Comparison of ENCODE assay signal across 9 mouse cellular contexts in the genomic region with DNA sequence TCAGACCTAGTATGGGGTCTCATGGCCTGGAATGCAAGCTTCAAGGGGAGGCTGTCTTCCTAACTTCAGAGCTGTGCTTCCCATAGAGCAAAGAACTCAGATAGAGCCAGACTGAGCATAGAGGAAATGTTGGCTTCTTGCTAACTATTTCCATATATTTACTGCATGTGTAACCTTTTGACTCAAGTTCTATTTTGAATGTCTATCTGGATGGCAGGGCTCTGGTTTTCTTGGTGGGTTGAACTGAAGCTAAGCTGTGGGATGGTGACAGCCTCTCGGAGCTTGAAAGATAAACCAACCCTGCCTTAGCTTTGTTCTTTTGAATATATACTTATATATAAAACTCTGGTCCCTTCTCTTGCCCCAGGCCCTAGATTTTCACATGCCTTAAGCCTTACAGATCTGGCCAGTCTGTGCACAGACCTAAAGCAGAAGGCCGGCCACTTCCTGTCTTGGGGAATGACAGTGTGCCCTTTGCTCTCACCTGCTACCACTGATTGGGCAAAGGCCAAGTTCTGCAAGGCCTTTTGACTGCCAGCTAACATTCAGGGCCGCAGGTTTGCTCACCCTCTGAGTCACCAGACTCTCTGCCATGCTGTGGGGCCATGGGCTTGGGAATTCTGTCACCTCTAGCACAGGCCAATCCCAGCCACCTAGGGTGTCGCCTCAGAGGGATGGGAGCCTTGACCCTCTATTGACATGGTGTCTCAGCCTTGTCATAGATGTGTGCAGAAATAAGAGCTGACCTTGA. TPM values are rescaled to one million over a fixed set of nuclear protein-coding genes. Genes with fewer than 3 reads are reported as not detected.
A peak's percentile ranks its signal among the peaks of the same experiment; 100 is the strongest.
DNase-seq lines count a peak whose midpoint lies in the region; ATAC-seq lines count a peak whose summit lies in the region.
"Had no signal": no experiment of that assay in that cellular context is flagged by ENCODE, and none has a peak within 500 bp of the region (broad histone marks: within the 10 kb centered on the region; RNA-seq: fewer than 3 reads in every experiment).

No protein-coding gene starts in this region.

- H3K4me1 ChIP-seq in intestine, embryonic 16.5 days (ENCODE audit: control insufficient read depth, insufficient read depth, low read length) = peaks cover 54% of the 10 kb centered on the region
- peaks cover 4% of the 10 kb centered on the region; the same call in 1 of the 2 replicates for H3K4me1 ChIP-seq in neural tube, embryonic 15.5 days

- H3K27ac ChIP-seq in intestine, embryonic 16.5 days (ENCODE audit: low read length) = peak overlapping the region; percentile 86
- H3K27ac ChIP-seq in neural tube, embryonic 15.5 days (replicated peaks) = no peak overlapping the region

- H3K36me3 ChIP-seq in intestine, embryonic 16.5 days (ENCODE audit: control insufficient read depth, insufficient read depth, low read length) = no peaks in the 10 kb centered on the region
- no peaks in the 10 kb centered on the region for H3K36me3 ChIP-seq in neural tube, embryonic 15.5 days

- no peak overlapping the region for H3K4me3 ChIP-seq in intestine, embryonic 16.5 days (ENCODE audit: low read length)
- no peak overlapping the region for H3K4me3 ChIP-seq in neural tube, embryonic 15.5 days (replicated peaks)

- H3K27me3 ChIP-seq in intestine, embryonic 16.5 days (replicated peaks; ENCODE audit: control insufficient read depth, insufficient read depth, low read length) = no peaks in the 10 kb centered on the region
- H3K27me3 ChIP-seq in neural tube, embryonic 15.5 days (replicated peaks) = no peaks in the 10 kb centered on the region

- peak; percentile 84 for ATAC-seq in intestine, embryonic 16.5 days
- ATAC-seq in neural tube, embryonic 15.5 days (ENCODE audit: low FRiP score) = no peak
- no peak for ATAC-seq in erythroblast, adult 5-6 weeks (replicated peaks; ENCODE audit: low FRiP score, poor library complexity, severe bottlenecking)

- 43% methylated on average over 4 of the region's 4 CpGs for WGBS in intestine, embryonic 16.5 days
- WGBS in neural tube, embryonic 15.5 days = 83% methylated on average over 4 of the region's 4 CpGs

- peak overlapping the region; percentile 30; the same call in 1 of the 2 replicates for H3K4me2 ChIP-seq in intestine, embryonic 16.5 days (ENCODE audit: low read depth, low read length)
- no peak overlapping the region for H3K4me2 ChIP-seq in neural tube, embryonic 15.5 days

- H3K9ac ChIP-seq in intestine, embryonic 16.5 days (ENCODE audit: low read depth, low read length) = no peak overlapping the region
- H3K9ac ChIP-seq in neural tube, embryonic 15.5 days (replicated peaks) = no peak overlapping the region

- peak; percentile 69 for DNase-seq in 3T3-L1 (ENCODE audit: low read depth, low spot score)
- DNase-seq in NIH3T3 (ENCODE audit: low read depth) = peak; percentile 17
- peak; percentile 15 for DNase-seq in liver
- no peak for DNase-seq in right cerebral cortex, postnatal 14 days
- no peak for DNase-seq in layer of hippocampus, adult 11-12 months (ENCODE audit: low spot score)
- DNase-seq: gastrocnemius, postnatal 14 days had no signal

- H3K9me3 ChIP-seq in intestine, embryonic 16.5 days (ENCODE audit: control insufficient read depth, low read length) = no peaks in the 10 kb centered on the region
- H3K9me3 ChIP-seq in neural tube, embryonic 15.5 days (replicated peaks) = no peaks in the 10 kb centered on the region

RNA-seq across cellular contexts. Expression of a gene that starts 35.1 kb away (rescaled TPM):
- polyA plus RNA-seq in intestine, embryonic 16.5 days (2015; fragmentation: Nextera tagmentation; extraction: Ambion mirVana) = 18.2 and 19.5 TPM in 2 replicates
- 5.3 and 8.9 TPM in 2 replicates for polyA plus RNA-seq in neural tube, embryonic 15.5 days (2015; fragmentation: Nextera tagmentation; extraction: Ambion mirVana)
- total RNA-seq in erythroblast, adult 5-6 weeks (2015; ENCODE audit: low replicate concordance) = not detected in 2 replicates
- not detected in 2 replicates for total RNA-seq in erythroblast, adult 5-6 weeks (2017; ENCODE audit: low replicate concordance)

Comparison
In these comparisons a context has a peak if more than half of its experiments do, and no peak if none do; other contexts are left out.
1. DNase-seq: peak in 3T3-L1 (single experiment), NIH3T3 (single experiment) and liver (single experiment); none in right cerebral cortex, postnatal 14 days (single experiment) and layer of hippocampus, adult 11-12 months (single experiment).